17 mouse cellular contexts compared by ENCODE assay signal in the genomic region with DNA sequence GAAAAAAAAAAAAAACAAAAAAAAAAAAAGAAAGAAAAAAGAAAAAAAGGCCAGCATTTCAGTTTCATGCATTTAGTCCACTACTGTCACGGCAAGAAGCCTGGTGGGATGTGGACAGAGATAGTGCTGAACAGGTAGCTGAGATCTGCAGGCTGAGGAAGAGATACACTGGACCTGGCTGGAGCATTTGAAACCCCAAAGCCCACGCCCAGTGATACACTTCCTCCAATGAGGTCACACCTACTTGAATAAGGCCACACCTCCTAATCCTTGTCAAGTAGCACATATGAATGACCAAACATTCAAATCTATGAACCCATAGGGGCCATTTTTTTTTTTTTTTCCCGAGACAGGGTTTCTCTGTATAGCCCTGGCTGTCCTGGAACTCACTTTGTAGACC.
"Had no signal": no experiment of that assay in that cellular context is flagged by ENCODE, and none has a peak within 500 bp of the region (broad histone marks: within the 10 kb centered on the region; RNA-seq: fewer than 3 reads in every experiment).

No protein-coding gene starts in this region.

- DNase-seq: gastrocnemius, adult 2 months; gastrocnemius, postnatal 10 days; gastrocnemius, postnatal 25 days; heart, adult 11 months; heart, adult 2 months; heart, postnatal 14 days; heart, postnatal 36 days; kidney, adult 11 months; kidney, adult 2 months; kidney, adult 9 months; kidney, postnatal 14 days; kidney, postnatal 36 days; layer of hippocampus, adult 9-11 months; liver; liver, embryonic 13.5 days had no signal

- ATAC-seq: hindbrain, postnatal 0 days; intestine, embryonic 16.5 days had no signal
